Mouse (Mus musculus) MEL-GATA-1-ER (cell line): ENCODE measurements around the gene Acbd6.
A peak's percentile ranks its signal among the peaks of the same experiment; 100 is the strongest.

Experiments used
- DNase-seq: peaks from one replicate; pipeline ENCODE4 v3.0.0-alpha.2; 2012; ENCODE audit warnings: low read depth; ENCODE audit errors: extremely low read depth

Acbd6 gene

GRCm38 (mm10) chr1:155560021-155560420 is 2.1 kb downstream of the Acbd6 start:
- DNase-seq, result no peak

- DNase-seq, result no peak
Observed at GRCm38 (mm10) chr1:155560678-155561077, 2.8 kb downstream of the Acbd6 start.

GRCm38 (mm10) chr1:155562206-155562605 is 4.3 kb downstream of the Acbd6 start:
- no peak for DNase-seq

- DNase-seq, result peak; percentile 42
Observed at GRCm38 (mm10) chr1:155564741-155565140, 6.8 kb downstream of the Acbd6 start.

GRCm38 (mm10) chr1:155568133-155568532 is 10.2 kb downstream of the Acbd6 start:
- DNase-seq, result no peak

- DNase-seq, result no peak
Observed at GRCm38 (mm10) chr1:155569340-155569739, 11.4 kb downstream of the Acbd6 start.

- DNase-seq, result no peak
Observed at GRCm38 (mm10) chr1:155574966-155575673, 17.2 kb downstream of the Acbd6 start.

GRCm38 (mm10) chr1:155576432-155576831 is 18.5 kb downstream of the Acbd6 start:
- no peak for DNase-seq

- DNase-seq, result no peak
Observed at GRCm38 (mm10) chr1:155577316-155577715, 19.4 kb downstream of the Acbd6 start.

GRCm38 (mm10) chr1:155587961-155588360 is 30.0 kb downstream of the Acbd6 start:
- no peak for DNase-seq

GRCm38 (mm10) chr1:155594141-155594540 is 36.2 kb downstream of the Acbd6 start:
- no peak for DNase-seq

GRCm38 (mm10) chr1:155596576-155596975 is 38.7 kb downstream of the Acbd6 start:
- no peak for DNase-seq

GRCm38 (mm10) chr1:155604706-155605105 is 46.8 kb downstream of the Acbd6 start:
- no peak for DNase-seq

- DNase-seq, result no peak
Observed at GRCm38 (mm10) chr1:155605391-155606155, 47.7 kb downstream of the Acbd6 start.

GRCm38 (mm10) chr1:155606156-155606531 is 48.2 kb downstream of the Acbd6 start:
- no peak for DNase-seq

- DNase-seq, result no peak
Observed at GRCm38 (mm10) chr1:155608524-155608923, 50.6 kb downstream of the Acbd6 start.

- no peak for DNase-seq
Observed at GRCm38 (mm10) chr1:155614426-155614825, 56.5 kb downstream of the Acbd6 start.

GRCm38 (mm10) chr1:155621075-155621474 is 63.2 kb downstream of the Acbd6 start:
- DNase-seq, result no peak

GRCm38 (mm10) chr1:155623192-155623591 is 65.3 kb downstream of the Acbd6 start:
- no peak for DNase-seq

GRCm38 (mm10) chr1:155627746-155628145 is 69.8 kb downstream of the Acbd6 start:
- DNase-seq, result no peak

GRCm38 (mm10) chr1:155636648-155637047 is 78.7 kb downstream of the Acbd6 start:
- no peak for DNase-seq

GRCm38 (mm10) chr1:155645816-155646215 is 87.9 kb downstream of the Acbd6 start:
- no peak for DNase-seq
